Mouse (Mus musculus) CH12.LX (cell line): Measurements from ENCODE around the gene Prkag2. TPM values are rescaled to one million over a fixed set of nuclear protein-coding genes. Genes with fewer than 3 reads are reported as not detected.

ENCODE experiments used
- DNase-seq: peaks from one replicate; pipeline ENCODE4 v3.0.0-alpha.2; 2013; ENCODE audit errors: extremely low read depth
- H3K27ac ChIP-seq: 2 replicates; pipeline ENCODE4 v1.5.1; 2012; ENCODE audit warnings: low read depth, mild to moderate bottlenecking, control low read depth, moderate library complexity; ENCODE audit not compliant: insufficient read depth
- H3K27me3 ChIP-seq: replicated peaks from 2 replicates; pipeline ENCODE3; 2012; ENCODE audit warnings: inconsistent platforms
- H3K36me3 ChIP-seq, 2 experiments: replicated peaks in 1 of 2; 2 replicates each; pipeline versions ENCODE3 to v1.6.1; 2012; ENCODE audit warnings: inconsistent platforms in 1 of 2, low read length in 1 of 2, mild to moderate bottlenecking in 1 of 2, mixed read lengths in 1 of 2, moderate library complexity in 1 of 2; ENCODE audit not compliant: control insufficient read depth in 1 of 2, insufficient read depth in 1 of 2
- H3K4me1 ChIP-seq, 2 experiments: 2 replicates each; pipeline ENCODE4 v1.6.1; 2012; ENCODE audit warnings: inconsistent platforms in 1 of 2, moderate library complexity in 1 of 2; ENCODE audit not compliant: insufficient read depth in 2 of 2, control insufficient read depth in 1 of 2
- H3K4me2 ChIP-seq: 2 replicates; pipeline ENCODE4 v1.6.1; 2012; ENCODE audit warnings: low read depth, mild to moderate bottlenecking, control low read depth; ENCODE audit not compliant: poor library complexity, insufficient read depth, severe bottlenecking
- H3K4me3 ChIP-seq, 3 experiments: fragments of 150-350 bp in 1 of 3; sonication (generic) in 1 of 3; replicated peaks in 1 of 3; 2 replicates each; pipeline versions ENCODE3 to v1.5.1; 2011 to 2012; ENCODE audit warnings: low read depth in 2 of 3, low read length in 2 of 3, mild to moderate bottlenecking in 2 of 3, moderate library complexity in 2 of 3, control low read depth in 1 of 3, improper control_type of control experiment in 1 of 3, inconsistent platforms in 1 of 3, mixed read lengths in 1 of 3; ENCODE audit not compliant: poor library complexity in 1 of 3
- H3K79me2 ChIP-seq: replicated peaks from 2 replicates; pipeline ENCODE4 v1.6.1; 2012; ENCODE audit warnings: mild to moderate bottlenecking, moderate library complexity; ENCODE audit not compliant: control insufficient read depth, poor library complexity, insufficient read depth, severe bottlenecking; ENCODE audit errors: extremely low read depth
- H3K9ac ChIP-seq: 2 replicates; pipeline ENCODE4 v1.6.1; 2012; ENCODE audit warnings: low read depth, mild to moderate bottlenecking, control low read depth, moderate library complexity; ENCODE audit not compliant: insufficient read depth
- H3K9me3 ChIP-seq: replicated peaks from 2 replicates; pipeline ENCODE3; 2012; ENCODE audit warnings: low read length, inconsistent platforms, mixed read lengths
- BHLHE40 ChIP-seq: IDR thresholded peaks from 2 replicates; pipeline ENCODE4 v1.6.1; 2011; ENCODE audit warnings: mild to moderate bottlenecking, low read depth, low read length, improper control_type of control experiment
- CHD1 ChIP-seq: IDR thresholded peaks from 2 replicates; pipeline ENCODE4 v1.6.1; 2012; ENCODE audit warnings: low read depth, low read length, improper control_type of control experiment, inconsistent platforms
- CHD2 ChIP-seq: IDR thresholded peaks from 2 replicates; pipeline ENCODE4 v1.6.1; 2011; ENCODE audit warnings: low read length, improper control_type of control experiment
- CTCF ChIP-seq, 2 experiments: IDR thresholded peaks in 1 of 2; conservative IDR thresholded peaks in 1 of 2; 2 replicates each; pipeline ENCODE4 v1.5.1; 2011 to 2012; ENCODE audit warnings: low read depth in 2 of 2, low read length in 2 of 2, improper control_type of control experiment in 1 of 2, inconsistent platforms in 1 of 2, mild to moderate bottlenecking in 1 of 2, moderate library complexity in 1 of 2
- E2F4 ChIP-seq: IDR thresholded peaks from 2 replicates; pipeline ENCODE4 v1.6.1; 2011; ENCODE audit warnings: low read depth, low read length, improper control_type of control experiment; ENCODE audit not compliant: insufficient replicate concordance
- EP300 ChIP-seq: IDR thresholded peaks from 2 replicates; pipeline ENCODE4 v1.6.1; 2011; ENCODE audit warnings: low read length, improper control_type of control experiment
- GABPA ChIP-seq: IDR thresholded peaks from 2 replicates; pipeline ENCODE4 v1.6.1; 2012; ENCODE audit warnings: low read depth, low read length, improper control_type of control experiment, inconsistent platforms; ENCODE audit not compliant: insufficient replicate concordance
- IRF4 ChIP-seq: IDR thresholded peaks from 2 replicates; pipeline ENCODE4 v1.6.1; 2014; ENCODE audit warnings: low read depth, mild to moderate bottlenecking, inconsistent platforms, low read length, improper control_type of control experiment
- JUN ChIP-seq: IDR thresholded peaks from 2 replicates; pipeline ENCODE4 v1.6.1; 2011; ENCODE audit warnings: low read depth, mild to moderate bottlenecking, low read length, improper control_type of control experiment, moderate library complexity; ENCODE audit not compliant: insufficient read depth
- JUND ChIP-seq: conservative IDR thresholded peaks from 2 replicates; pipeline ENCODE4 v1.6.1; 2011; ENCODE audit warnings: low read depth, low read length, improper control_type of control experiment
- KAT2A ChIP-seq: IDR thresholded peaks from 2 replicates; pipeline ENCODE4 v1.6.1; 2012; ENCODE audit warnings: low read length, improper control_type of control experiment, inconsistent platforms; ENCODE audit not compliant: insufficient replicate concordance
- MAZ ChIP-seq: IDR thresholded peaks from 2 replicates; pipeline ENCODE4 v1.6.1; 2012; ENCODE audit warnings: low read depth, mild to moderate bottlenecking, inconsistent platforms, low read length, improper control_type of control experiment, moderate library complexity
- MEF2A ChIP-seq: IDR thresholded peaks from 2 replicates; pipeline ENCODE4 v1.6.1; 2014; ENCODE audit warnings: low read depth, mild to moderate bottlenecking, inconsistent platforms, low read length, improper control_type of control experiment, borderline replicate concordance
- MYC ChIP-seq: IDR thresholded peaks from 2 replicates; pipeline ENCODE4 v1.6.1; 2011; ENCODE audit warnings: low read depth, mild to moderate bottlenecking, improper control_type of control experiment, low read length
- NELFE ChIP-seq: IDR thresholded peaks from 2 replicates; pipeline ENCODE4 v1.6.1; 2011; ENCODE audit warnings: low read depth, low read length, improper control_type of control experiment
- NRF1 ChIP-seq: IDR thresholded peaks from 2 replicates; pipeline ENCODE4 v1.6.1; 2014; ENCODE audit warnings: low read depth, mild to moderate bottlenecking, inconsistent platforms, low read length, improper control_type of control experiment, moderate library complexity
- PAX5 ChIP-seq: IDR thresholded peaks from 2 replicates; pipeline ENCODE4 v1.6.1; 2012; ENCODE audit warnings: low read length, inconsistent platforms, mixed read lengths
- POLR2AphosphoS2 ChIP-seq: IDR thresholded peaks from 2 replicates; pipeline ENCODE4 v1.6.1; 2011; ENCODE audit warnings: low read depth, low read length, improper control_type of control experiment
- RAD21 ChIP-seq: IDR thresholded peaks from 2 replicates; pipeline ENCODE4 v1.6.1; 2011; ENCODE audit warnings: low read depth, mild to moderate bottlenecking, low read length, improper control_type of control experiment, moderate library complexity
- RCOR1 ChIP-seq: conservative IDR thresholded peaks from 2 replicates; pipeline ENCODE4 v1.6.1; 2012; ENCODE audit warnings: low read depth, mild to moderate bottlenecking, inconsistent platforms, low read length, improper control_type of control experiment
- SMC3 ChIP-seq: IDR thresholded peaks from 2 replicates; pipeline ENCODE4 v1.6.1; 2011; ENCODE audit warnings: low read depth, low read length, improper control_type of control experiment
- TBP ChIP-seq: conservative IDR thresholded peaks from 2 replicates; pipeline ENCODE4 v1.6.1; 2011; ENCODE audit warnings: low read depth, low read length, improper control_type of control experiment
- TCF12 ChIP-seq: IDR thresholded peaks from 2 replicates; pipeline ENCODE4 v1.6.1; 2014; ENCODE audit warnings: low read depth, mild to moderate bottlenecking, inconsistent platforms, low read length, improper control_type of control experiment
- UBTF ChIP-seq: IDR thresholded peaks from 2 replicates; pipeline ENCODE4 v1.6.1; 2012; ENCODE audit warnings: low read depth, mild to moderate bottlenecking, inconsistent platforms, low read length, improper control_type of control experiment, moderate library complexity
- USF1 ChIP-seq: IDR thresholded peaks from 2 replicates; pipeline ENCODE4 v1.6.1; 2014; ENCODE audit warnings: low read depth, mild to moderate bottlenecking, inconsistent platforms, low read length, improper control_type of control experiment
- ZMIZ1 ChIP-seq: IDR thresholded peaks from 2 replicates; pipeline ENCODE4 v1.6.1; 2012; ENCODE audit warnings: low read depth, mild to moderate bottlenecking, inconsistent platforms, low read length, improper control_type of control experiment
- dilution Hi-C: fragments of 300-500 bp; cut with MboI; formaldehyde crosslinking; loops from 2 replicates; pipeline ENCODE4 v1.14.3; 2020; ENCODE audit warnings: low sequenced_read_pairs; ENCODE audit not compliant: extremely low pct_unique_long_range_greater_than_20kb, extremely low pct_ligation_motif_present
- in situ Hi-C: fragments of 300-500 bp; cut with MboI; formaldehyde crosslinking; loops from 3 replicates; pipeline ENCODE4 v1.14.3; 2019; ENCODE audit warnings: low sequenced_read_pairs, low pct_ligation_motif_present, low pct_unique_long_range_greater_than_20kb, mixed read lengths
- polyA plus RNA-seq: library from polyadenylated mRNA; unstranded; fragments of >175 nt; gene quantifications from 2 replicates; pipeline ENCODE4 v1.2.1, GENCODE M21; 2012; ENCODE audit warnings: low read depth; ENCODE audit not compliant: insufficient read length
- total RNA-seq, 2 experiments: library from RNA; depleted of rRNA; stranded (reverse); fragments of 300-350 nt in 1 of 2; fragments of >200 nt in 1 of 2; gene quantifications; 2 replicates each; pipeline ENCODE4 v1.2.3; 2012 to 2014

Gene Prkag2
- total and polyA plus RNA-seq, 3 experiments = 4.6 to 21.2 (median 8.8) TPM

DNA sequence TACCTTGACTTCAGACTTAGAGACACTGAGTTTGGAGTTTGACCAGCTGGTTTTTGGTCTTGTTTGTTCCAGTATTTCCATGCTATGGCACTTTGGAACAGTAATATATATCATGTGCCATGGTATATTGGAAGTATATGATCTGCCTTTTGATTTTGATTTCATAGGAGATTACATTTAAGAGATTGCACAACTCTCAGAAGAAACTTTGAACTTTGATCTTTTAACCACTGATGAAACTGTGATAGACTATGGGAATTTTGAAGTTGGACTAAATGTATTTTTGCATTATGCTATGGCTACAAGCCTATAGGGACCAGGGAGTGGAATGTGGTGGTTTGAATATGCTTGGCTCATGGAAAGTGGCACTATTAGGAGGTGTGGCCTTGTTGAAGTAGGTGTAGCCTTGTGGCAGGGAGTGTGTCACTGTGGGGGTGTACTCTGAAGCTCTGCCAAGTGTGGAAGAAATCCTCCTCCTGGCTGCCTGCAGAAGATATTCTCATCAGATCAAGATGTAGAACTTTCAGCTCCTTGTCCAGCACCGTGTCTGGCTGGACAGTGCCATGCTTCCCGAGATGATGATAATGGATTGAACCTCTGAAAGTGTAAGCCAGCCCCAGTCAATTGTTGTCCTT, 49.0 kb upstream of the Prkag2 start:
- H3K36me3 ChIP-seq = no peaks in the 10 kb centered on the region
- no peak for DNase-seq
- dilution Hi-C loops (no loop called here), in situ Hi-C loops (no loop called here)
- H3K27ac ChIP-seq = no peak overlapping the region
- H3K4me1 ChIP-seq = no peaks in the 10 kb centered on the region
- H3K4me3 ChIP-seq = no peak overlapping the region
- H3K27me3 ChIP-seq = peaks cover 2% of the 10 kb centered on the region
- no peak overlapping the region for H3K4me2 ChIP-seq
- no peak overlapping the region for H3K9ac ChIP-seq
- no peaks in the 10 kb centered on the region for H3K79me2 ChIP-seq
- H3K9me3 ChIP-seq = no peaks in the 10 kb centered on the region
- TF ChIP-seq JUN (no peak), BHLHE40 (no peak), TCF12 (no peak), NELFE (no peak), UBTF (no peak), NRF1 (no peak), CHD2 (no peak), RAD21 (no peak), MYC (no peak), POLR2AphosphoS2 (no peak), SMC3 (no peak), TBP (no peak), ZMIZ1 (no peak), EP300 (no peak)

DNA sequence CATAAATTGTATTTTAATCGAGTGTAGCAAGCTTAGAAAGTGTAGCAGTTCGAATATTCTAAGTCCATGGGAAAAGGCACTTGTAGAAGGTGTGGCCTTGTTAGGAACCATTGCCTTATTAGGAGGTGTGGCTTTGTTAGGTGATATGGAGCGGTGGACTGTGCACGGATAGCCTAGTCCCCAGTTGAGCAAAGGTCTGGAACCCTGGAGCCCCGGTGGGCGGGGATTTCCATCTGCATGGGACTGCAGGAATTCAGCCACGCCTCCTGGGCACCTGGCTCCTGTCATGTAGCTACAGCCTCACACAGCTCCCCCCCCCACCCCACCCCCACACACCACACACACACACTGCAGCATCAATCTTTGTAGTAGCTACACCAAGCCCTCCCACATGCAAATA, 46.3 kb upstream of the Prkag2 start:
- in situ Hi-C loops (no loop called here), dilution Hi-C loops (no loop called here)
- Histone ChIP-seq H3K4me3 (no peak overlapping the region), H3K9me3 (no peaks in the 10 kb centered on the region), H3K27ac (no peak overlapping the region), H3K4me1 (no peaks in the 10 kb centered on the region), H3K9ac (no peak overlapping the region), H3K79me2 (no peaks in the 10 kb centered on the region), H3K4me2 (no peak overlapping the region), H3K36me3 (no peaks in the 10 kb centered on the region), H3K27me3 (peaks cover 2% of the 10 kb centered on the region)
- no peak for DNase-seq
- no peak for TF ChIP-seq IRF4
- no peak for TF ChIP-seq BHLHE40
- no peak for TF ChIP-seq RAD21
- no peak for TF ChIP-seq CTCF (conservative IDR thresholded peaks at IDR 0.05 in 1 of 2, IDR thresholded peaks at IDR 0.05 in 1 of 2; ENCODE audit: low read depth in 2 of 2, low read length in 2 of 2)
- TF ChIP-seq RCOR1 = no peak
- no peak for TF ChIP-seq USF1
- no peak for TF ChIP-seq MAZ
- no peak for TF ChIP-seq E2F4
- TF ChIP-seq TCF12 = no peak
- TF ChIP-seq JUND = no peak
- TF ChIP-seq PAX5 = no peak
- TF ChIP-seq NELFE = no peak
- TF ChIP-seq CHD1 = no peak
- TF ChIP-seq MEF2A = no peak
- no peak for TF ChIP-seq TBP
- no peak for TF ChIP-seq GABPA
- TF ChIP-seq KAT2A = no peak
- TF ChIP-seq NRF1 = no peak
